Mouse (Mus musculus) CD8-positive naive resting alpha-beta T cell, adult 2 months (primary cell): Measurements from ENCODE around the gene Eea1.
"Not testable (repeated sequence)": the region's sequence is repeated elsewhere in the genome, so short reads cannot be mapped to it uniquely, and the experiment has no call there.

Source experiments
- DNase-seq, 2 experiments: peaks; one replicate each; pipeline ENCODE4 v3.0.0; 2022; ENCODE audit warnings: low read depth in 2 of 2, low spot score in 2 of 2

The Eea1 gene

GRCm38 (mm10) chr10:95940046-95940900, at the start of gene Eea1:
Gene Eea1, plus strand, starts transcription at chr10:95940650.
- DNase-seq: peak; percentile 12 to 16

- no peak for DNase-seq
Observed at GRCm38 (mm10) chr10:95891214-95891960, 49.1 kb upstream of the Eea1 start.

GRCm38 (mm10) chr10:95892132-95892531, 48.3 kb upstream of the Eea1 start:
- no peak for DNase-seq

- no peak for DNase-seq
Observed at GRCm38 (mm10) chr10:95893291-95893932, 47.0 kb upstream of the Eea1 start.

- no peak for DNase-seq
Observed at GRCm38 (mm10) chr10:95894036-95894855, 46.2 kb upstream of the Eea1 start.

GRCm38 (mm10) chr10:95894856-95895386, 45.5 kb upstream of the Eea1 start:
- DNase-seq: peak; percentile 24 to 36

GRCm38 (mm10) chr10:95898471-95899154, 41.8 kb upstream of the Eea1 start:
- DNase-seq: no peak

GRCm38 (mm10) chr10:95904668-95905067, 35.8 kb upstream of the Eea1 start:
- DNase-seq: no peak

- no peak for DNase-seq
Observed at GRCm38 (mm10) chr10:95909246-95909909, 31.1 kb upstream of the Eea1 start.

GRCm38 (mm10) chr10:95911016-95911415, 29.4 kb upstream of the Eea1 start:
- DNase-seq: no peak

GRCm38 (mm10) chr10:95914434-95915174, 25.8 kb upstream of the Eea1 start:
- no peak for DNase-seq

GRCm38 (mm10) chr10:95918716-95919115, 21.7 kb upstream of the Eea1 start:
- DNase-seq: no peak

- DNase-seq: no peak
Observed at GRCm38 (mm10) chr10:95923263-95924217, 16.9 kb upstream of the Eea1 start.

GRCm38 (mm10) chr10:95933631-95934030, 6.8 kb upstream of the Eea1 start:
- DNase-seq: not testable (repeated sequence)

- peak in 1 of 2 experiments; percentile 3 for DNase-seq
Observed at GRCm38 (mm10) chr10:95940901-95941767, 684 bp downstream of the Eea1 start.

- no peak for DNase-seq
Observed at GRCm38 (mm10) chr10:95941768-95942425, 1.4 kb downstream of the Eea1 start.
